Mouse (Mus musculus): ENCODE data around the gene Capza1. TPM values are rescaled to one million over a fixed set of nuclear protein-coding genes. Genes with fewer than 3 reads are reported as not detected.
A peak's percentile ranks its signal among the peaks of the same experiment; 100 is the strongest.

Gene Capza1
- polyA plus RNA-seq, 1 experiment: 18.9 TPM

- 2% methylated on average over 26 of the region's 26 CpGs for WGBS
- Histone ChIP-seq H3K36me3 (ENCODE audit: control insufficient read depth, insufficient read depth, low read length) (0 out of 2 replicates have a peak, but pooled peaks cover 1% of the 10 kb centered on the region), H3K27me3 (ENCODE audit: control insufficient read depth, insufficient read depth, low read length) (peaks cover 29% of the 10 kb centered on the region), H3K4me1 (ENCODE audit: control insufficient read depth, insufficient read depth, insufficient read length, low read length) (peaks cover 37% of the 10 kb centered on the region), H3K4me3 (ENCODE audit: low read depth, low read length) (peak within 1 kb of the TSS; percentile 78), H3K27ac (ENCODE audit: insufficient read depth, low read depth, low read length) (peak within 1 kb of the TSS; percentile 67)
- TF ChIP-seq CTCF (IDR thresholded peaks at IDR 0.05; ENCODE audit: extremely low read depth, insufficient read length, insufficient replicate concordance, low read depth, low read length) (no peak), POLR2A (IDR thresholded peaks at IDR 0.05; ENCODE audit: low read depth, low read length) (no peak)
These were observed 82.8 kb downstream of the Capza1 start, which contains the start of gene Fam19a3 for GRCm38 (mm10) chr3:104781471-104781903. Fam19a3 (minus strand) TSS chr3:104781840.

GRCm38 (mm10) chr3:104780561-104781420, 83.5 kb downstream of the Capza1 start, which contains the start of gene Ppm1j:
Ppm1j (plus strand) TSS chr3:104781056.
- Histone ChIP-seq H3K4me1 (ENCODE audit: control insufficient read depth, insufficient read depth, insufficient read length, low read length) (peaks cover 32% of the 10 kb centered on the region), H3K36me3 (ENCODE audit: control insufficient read depth, insufficient read depth, low read length) (0 out of 2 replicates have a peak, but pooled peaks cover 1% of the 10 kb centered on the region), H3K4me3 (ENCODE audit: low read depth, low read length) (peak within 1 kb of the TSS; percentile 78), H3K27ac (ENCODE audit: insufficient read depth, low read depth, low read length) (peak within 1 kb of the TSS; percentile 60), H3K27me3 (ENCODE audit: control insufficient read depth, insufficient read depth, low read length) (peaks cover 34% of the 10 kb centered on the region)
- TF ChIP-seq CTCF (IDR thresholded peaks at IDR 0.05; ENCODE audit: extremely low read depth, insufficient read length, insufficient replicate concordance, low read depth, low read length) (no peak), POLR2A (IDR thresholded peaks at IDR 0.05; ENCODE audit: low read depth, low read length) (peak; percentile 46; the same call in 1 of the 2 replicates)
- WGBS: 2% methylated on average over 56 of the region's 56 CpGs

GRCm38 (mm10) chr3:104779949-104780348, 84.4 kb downstream of the Capza1 start:
- Histone ChIP-seq H3K4me1 (ENCODE audit: control insufficient read depth, insufficient read depth, insufficient read length, low read length) (peaks cover 29% of the 10 kb centered on the region), H3K4me3 (ENCODE audit: low read depth, low read length) (no peak overlapping the region), H3K27me3 (ENCODE audit: control insufficient read depth, insufficient read depth, low read length) (peaks cover 37% of the 10 kb centered on the region), H3K27ac (ENCODE audit: insufficient read depth, low read depth, low read length) (no peak overlapping the region), H3K36me3 (ENCODE audit: control insufficient read depth, insufficient read depth, low read length) (no peaks in the 10 kb centered on the region)
- WGBS: 3% methylated on average over 7 of the region's 7 CpGs
- peak; percentile 98; the same call in 1 of the 2 replicates for TF ChIP-seq CTCF (IDR thresholded peaks at IDR 0.05; ENCODE audit: extremely low read depth, insufficient read length, insufficient replicate concordance, low read depth, low read length)
- no peak for TF ChIP-seq POLR2A (IDR thresholded peaks at IDR 0.05; ENCODE audit: low read depth, low read length)

GRCm38 (mm10) chr3:104777342-104777741, 87.0 kb downstream of the Capza1 start:
- no peak for TF ChIP-seq POLR2A (IDR thresholded peaks at IDR 0.05; ENCODE audit: low read depth, low read length)
- peak; percentile 50; the same call in 1 of the 2 replicates for TF ChIP-seq CTCF (IDR thresholded peaks at IDR 0.05; ENCODE audit: extremely low read depth, insufficient read length, insufficient replicate concordance, low read depth, low read length)
- Histone ChIP-seq H3K4me1 (ENCODE audit: control insufficient read depth, insufficient read depth, insufficient read length, low read length) (peaks cover 19% of the 10 kb centered on the region), H3K27me3 (ENCODE audit: control insufficient read depth, insufficient read depth, low read length) (peaks cover 37% of the 10 kb centered on the region), H3K36me3 (ENCODE audit: control insufficient read depth, insufficient read depth, low read length) (no peaks in the 10 kb centered on the region), H3K27ac (ENCODE audit: insufficient read depth, low read depth, low read length) (no peak overlapping the region), H3K4me3 (ENCODE audit: low read depth, low read length) (peak overlapping the region; percentile 32)
- 3% methylated on average over 20 of the region's 20 CpGs for WGBS

GRCm38 (mm10) chr3:104773301-104773700, 91.0 kb downstream of the Capza1 start:
- no peaks in the 10 kb centered on the region for H3K36me3 ChIP-seq (ENCODE audit: control insufficient read depth, insufficient read depth, low read length)
- H3K27ac ChIP-seq (ENCODE audit: insufficient read depth, low read depth, low read length): no peak overlapping the region
- peaks cover 3% of the 10 kb centered on the region; the same call in 1 of the 2 replicates for H3K4me1 ChIP-seq (ENCODE audit: control insufficient read depth, insufficient read depth, insufficient read length, low read length)
- no peak for TF ChIP-seq CTCF (IDR thresholded peaks at IDR 0.05; ENCODE audit: extremely low read depth, insufficient read length, insufficient replicate concordance, low read depth, low read length)
- no peak for TF ChIP-seq POLR2A (IDR thresholded peaks at IDR 0.05; ENCODE audit: low read depth, low read length)
- no peak overlapping the region for H3K4me3 ChIP-seq (ENCODE audit: low read depth, low read length)
- peaks cover 22% of the 10 kb centered on the region for H3K27me3 ChIP-seq (ENCODE audit: control insufficient read depth, insufficient read depth, low read length)
- 88% methylated on average over 7 of the region's 7 CpGs for WGBS

Other genes starting within 250 kb of the Capza1 start
- gene Slc16a1, start 225.8 kb downstream of the Capza1 start, polyA plus RNA-seq (2012; rRNA removed): 8.3 and 17.1 TPM in 2 replicates
- 35.1 and 45.3 TPM in 2 replicates for gene Ppm1j, start 83.4 kb downstream of the Capza1 start, polyA plus RNA-seq (2012; rRNA removed)
- gene Fam19a3, start 82.7 kb downstream of the Capza1 start, polyA plus RNA-seq (2012; rRNA removed): 0.08 and 0.30 TPM in 2 replicates
- gene Rhoc, start 76.1 kb downstream of the Capza1 start, polyA plus RNA-seq (2012; rRNA removed): 143 and 197 TPM in 2 replicates
- gene Mov10, start 45.9 kb downstream of the Capza1 start, polyA plus RNA-seq (2012; rRNA removed): 34.9 and 46.1 TPM in 2 replicates
- gene St7l, start 500 bp downstream of the Capza1 start, polyA plus RNA-seq (2012; rRNA removed): 1.8 and 4.6 TPM in 2 replicates
- gene Wnt2b, start 97.4 kb upstream of the Capza1 start, polyA plus RNA-seq (2012; rRNA removed): 6.5 and 9.7 TPM in 2 replicates
- gene Cttnbp2nl, start 188.6 kb upstream of the Capza1 start, polyA plus RNA-seq (2012; rRNA removed): 2.0 and 2.9 TPM in 2 replicates
- gene 4930564D02Rik, start 202.3 kb upstream of the Capza1 start, polyA plus RNA-seq (2012; rRNA removed): not detected in 2 replicates